Mouse (Mus musculus): ENCODE measurements at regions not wholly inside any gene's neighbourhood (a gene's known extent, or its start where the extent isn't known, plus 50 kb on each side); places are given as distances from the start of the nearest gene placed in this dataset.

DNA sequence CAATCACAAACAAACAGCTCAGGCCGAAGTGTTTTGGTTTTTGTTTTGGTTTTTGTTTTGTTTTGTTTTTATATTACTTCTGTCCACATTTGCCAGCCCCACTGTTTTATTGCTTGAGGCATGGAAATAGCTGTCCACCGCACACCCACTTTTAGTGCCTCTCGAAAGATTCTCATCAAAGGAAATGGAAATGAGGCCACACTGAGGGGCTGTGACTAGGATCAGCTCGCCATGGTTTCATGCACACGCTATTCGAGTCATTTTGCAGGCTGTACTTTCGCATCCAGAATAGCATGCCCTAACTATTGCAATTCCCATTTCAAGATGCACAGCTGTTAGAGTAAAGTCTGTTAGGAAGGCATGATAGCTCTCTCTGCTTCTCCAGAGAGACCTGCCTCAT, 1543.4 kb upstream of the Tenm3 start:
- Histone ChIP-seq H3K9me3 (replicated peaks) (no peaks in the 10 kb centered on the region), H3K27me3 (no peaks in the 10 kb centered on the region), H3K4me3 (replicated peaks) (no peak overlapping the region), H3K36me3 (no peaks in the 10 kb centered on the region), H3K9ac (no peak overlapping the region), H3K27ac (no peak overlapping the region), H3K4me1 (no peaks in the 10 kb centered on the region), H3K4me2 (no peak overlapping the region)
- 56% methylated on average over 7 of the region's 7 CpGs for WGBS
- no peak for ATAC-seq (replicated peaks; ENCODE audit: low FRiP score)

DNA sequence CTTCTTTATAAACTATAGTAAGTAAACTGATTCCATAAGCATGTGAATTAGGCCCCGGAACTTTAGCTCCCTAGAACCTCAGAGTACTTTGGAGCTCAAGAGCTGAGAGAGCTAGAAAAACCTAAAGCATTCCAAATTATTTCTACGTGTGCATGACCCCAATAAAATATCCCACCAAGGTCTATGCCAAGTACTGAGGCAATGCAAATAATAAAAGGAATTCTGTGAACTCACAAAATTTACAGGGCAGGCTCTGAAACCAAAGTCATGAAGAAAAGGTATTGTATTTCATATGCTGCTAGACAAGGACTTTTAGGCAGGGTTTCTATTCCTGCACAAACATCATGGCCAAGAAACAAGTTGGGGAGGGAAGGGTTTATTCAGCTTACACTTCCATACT, 1539.9 kb upstream of the Tenm3 start:
- no peaks in the 10 kb centered on the region for H3K9me3 ChIP-seq (replicated peaks)
- no peak overlapping the region for H3K9ac ChIP-seq
- ATAC-seq (replicated peaks; ENCODE audit: low FRiP score) = no peak
- no peaks in the 10 kb centered on the region for H3K36me3 ChIP-seq
- no peaks in the 10 kb centered on the region for H3K4me1 ChIP-seq
- no peak overlapping the region for H3K4me3 ChIP-seq (replicated peaks)
- WGBS = 57% methylated on average over 2 of the region's 2 CpGs
- no peak overlapping the region for H3K27ac ChIP-seq
- H3K4me2 ChIP-seq = no peak overlapping the region
- no peaks in the 10 kb centered on the region for H3K27me3 ChIP-seq

DNA sequence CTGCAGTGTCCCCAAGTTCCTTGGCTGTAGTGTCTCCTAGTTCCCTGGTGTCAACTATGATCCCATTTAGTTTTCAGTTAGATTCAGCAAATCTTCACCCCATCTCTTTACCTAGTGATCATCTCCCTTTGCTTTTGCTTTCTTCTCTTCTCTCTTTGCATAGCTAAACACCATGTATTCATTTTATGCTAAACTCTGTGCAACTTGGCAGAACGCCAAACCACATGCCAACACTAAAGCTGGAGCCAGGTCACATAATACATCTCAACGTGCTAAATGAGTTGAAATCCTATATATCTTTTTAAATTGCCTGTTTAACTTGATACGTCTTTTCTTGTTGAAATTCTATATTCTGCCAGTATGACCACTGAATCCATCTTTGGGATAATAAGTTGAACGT, 1536.0 kb upstream of the Tenm3 start:
- WGBS = 40% methylated on average over 4 of the region's 4 CpGs
- no peak for ATAC-seq (replicated peaks; ENCODE audit: low FRiP score)

DNA sequence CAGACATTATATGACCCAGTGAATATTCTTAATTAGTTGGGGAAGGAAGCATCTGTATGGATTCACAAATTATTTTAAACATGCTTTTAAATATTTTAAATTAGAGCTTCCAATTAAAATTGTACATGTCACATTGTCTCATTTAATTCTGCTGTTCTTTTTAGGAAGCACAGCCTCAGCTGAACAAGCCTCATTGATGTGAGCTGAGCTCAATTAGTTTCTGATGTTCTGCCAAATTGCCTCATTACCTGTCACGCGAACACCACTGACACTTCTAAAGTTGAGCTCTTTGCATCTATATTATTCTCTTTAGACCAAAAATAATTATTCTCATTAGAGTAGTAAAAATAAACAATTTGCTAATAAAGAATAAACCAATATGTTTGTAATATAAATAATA, 1530.0 kb upstream of the Tenm3 start:
- Histone ChIP-seq H3K4me2 (no peak overlapping the region), H3K27me3 (no peaks in the 10 kb centered on the region), H3K36me3 (no peaks in the 10 kb centered on the region), H3K9ac (no peak overlapping the region), H3K4me1 (no peaks in the 10 kb centered on the region), H3K4me3 (replicated peaks) (no peak overlapping the region), H3K27ac (no peak overlapping the region), H3K9me3 (replicated peaks) (no peaks in the 10 kb centered on the region)
- ATAC-seq (replicated peaks; ENCODE audit: low FRiP score) = no peak
- 89% methylated on average over 2 of the region's 2 CpGs for WGBS

More for the DNA sequence above, 1536.0 kb upstream of the Tenm3 start:
- Histone ChIP-seq H3K4me2 (no peak overlapping the region), H3K4me3 (replicated peaks) (no peak overlapping the region), H3K36me3 (no peaks in the 10 kb centered on the region), H3K27me3 (no peaks in the 10 kb centered on the region), H3K27ac (no peak overlapping the region), H3K9ac (no peak overlapping the region), H3K9me3 (replicated peaks) (no peaks in the 10 kb centered on the region), H3K4me1 (no peaks in the 10 kb centered on the region)

DNA sequence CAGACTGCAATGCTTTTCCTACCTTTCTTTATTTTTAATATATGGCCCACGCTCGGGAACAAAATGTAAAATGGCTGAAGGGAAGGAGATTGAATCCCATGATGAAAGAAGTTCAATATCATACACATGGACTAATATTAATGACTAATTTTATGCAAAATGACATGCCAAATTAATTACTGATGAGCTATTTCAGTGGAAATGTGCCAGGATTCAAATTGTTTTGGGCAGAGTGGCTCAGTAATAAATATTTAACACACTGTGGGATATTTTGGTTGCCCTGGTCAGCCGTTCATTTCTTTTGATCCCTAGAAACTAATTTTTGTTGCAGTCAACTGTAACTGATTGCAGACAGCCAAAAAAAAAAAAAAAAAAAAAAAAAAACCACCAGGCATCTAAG, 1482.7 kb upstream of the Tenm3 start:
- 63% methylated on average over 3 of the region's 3 CpGs for WGBS
- H3K9ac ChIP-seq = no peak overlapping the region
- no peaks in the 10 kb centered on the region for H3K27me3 ChIP-seq
- H3K4me2 ChIP-seq = no peak overlapping the region
- no peaks in the 10 kb centered on the region for H3K36me3 ChIP-seq
- H3K4me1 ChIP-seq = no peaks in the 10 kb centered on the region
- no peak overlapping the region for H3K27ac ChIP-seq
- no peaks in the 10 kb centered on the region for H3K9me3 ChIP-seq (replicated peaks)
- no peak for ATAC-seq (replicated peaks; ENCODE audit: low FRiP score)
- no peak overlapping the region for H3K4me3 ChIP-seq (replicated peaks)

DNA sequence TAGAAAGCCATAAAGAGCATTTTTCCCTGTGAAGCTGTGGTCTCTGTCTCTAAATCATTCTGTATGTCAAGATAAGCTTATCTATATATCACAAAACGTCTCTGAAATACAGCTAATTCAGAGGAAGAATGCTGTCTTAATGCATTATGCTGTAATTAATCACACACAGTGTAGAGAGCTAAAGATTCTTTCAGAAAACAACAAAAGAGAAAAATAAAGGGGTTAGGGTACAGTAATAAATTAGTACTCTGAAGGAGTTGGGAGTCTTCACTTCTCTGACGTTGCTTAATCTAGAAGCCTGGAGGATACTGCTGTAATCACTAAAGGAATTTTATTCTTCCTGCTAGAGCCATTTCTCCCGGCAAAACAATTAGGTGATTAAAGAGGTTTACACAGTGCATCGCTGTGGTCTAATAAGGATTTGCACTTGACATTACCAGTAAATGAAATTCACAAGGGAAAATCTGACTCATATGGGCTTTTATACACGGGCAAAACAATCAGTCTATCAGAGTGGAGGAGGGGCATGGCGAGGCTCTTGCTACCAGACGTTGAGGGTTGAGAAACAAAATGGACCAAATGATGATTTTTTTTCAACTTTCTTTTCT, 1477.7 kb upstream of the Tenm3 start:
- Histone ChIP-seq H3K27ac (no peak overlapping the region), H3K9ac (no peak overlapping the region), H3K36me3 (no peaks in the 10 kb centered on the region), H3K4me3 (replicated peaks) (no peak overlapping the region), H3K9me3 (replicated peaks) (no peaks in the 10 kb centered on the region), H3K4me1 (no peaks in the 10 kb centered on the region), H3K4me2 (peak overlapping the region; percentile 23; the same call in 1 of the 2 replicates), H3K27me3 (no peaks in the 10 kb centered on the region)
- ATAC-seq (replicated peaks; ENCODE audit: low FRiP score) = peak; percentile 90
- WGBS = 21% methylated on average over 7 of the region's 7 CpGs

DNA sequence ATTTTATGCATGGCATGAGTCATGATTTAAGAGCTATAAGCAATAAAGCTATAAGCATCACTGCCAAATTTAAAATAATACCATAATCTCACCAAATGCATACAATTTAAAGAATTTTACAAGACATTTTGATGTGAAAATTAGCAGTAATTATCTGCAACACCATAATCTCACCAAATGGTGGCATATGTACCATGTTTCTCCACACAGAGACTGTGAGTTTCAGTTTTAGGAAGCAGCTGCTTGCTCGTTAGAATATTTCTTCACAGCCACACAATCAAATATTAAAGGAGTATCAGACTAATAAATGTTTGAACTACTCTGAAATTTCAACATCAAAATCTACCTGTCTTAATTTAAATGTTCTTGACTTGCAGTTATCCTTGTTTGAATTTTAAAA, 1472.9 kb upstream of the Tenm3 start:
- WGBS = 38% methylated on average over 1 of the region's 1 CpGs

DNA sequence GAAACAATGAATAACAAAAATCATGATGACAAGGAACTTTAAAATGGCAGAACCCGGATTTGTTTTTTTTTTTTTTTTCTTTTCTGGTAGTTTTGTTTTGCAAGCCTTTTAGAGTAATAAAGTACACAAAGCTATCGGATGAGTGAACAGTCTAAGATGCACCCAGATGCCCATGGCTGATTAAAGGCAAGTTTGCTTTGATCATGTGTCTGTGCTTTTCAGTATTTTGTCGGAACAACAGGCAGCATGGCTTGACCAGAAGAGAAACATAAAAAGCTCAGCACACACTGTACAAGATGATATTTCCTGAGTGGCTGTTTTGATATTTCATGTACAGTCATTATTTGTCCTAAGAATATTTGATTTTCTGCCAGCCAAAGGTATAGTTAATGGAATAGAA, 1466.6 kb upstream of the Tenm3 start:
- Histone ChIP-seq H3K27ac (no peak overlapping the region), H3K9me3 (replicated peaks) (no peaks in the 10 kb centered on the region), H3K36me3 (no peaks in the 10 kb centered on the region), H3K27me3 (no peaks in the 10 kb centered on the region), H3K4me3 (replicated peaks) (no peak overlapping the region), H3K4me2 (no peak overlapping the region), H3K4me1 (no peaks in the 10 kb centered on the region), H3K9ac (no peak overlapping the region)
- ATAC-seq (replicated peaks; ENCODE audit: low FRiP score) = peak; percentile 79
- 32% methylated on average over 3 of the region's 3 CpGs for WGBS

More for the DNA sequence above, 1472.9 kb upstream of the Tenm3 start:
- Histone ChIP-seq H3K4me2 (no peak overlapping the region), H3K27ac (no peak overlapping the region), H3K9me3 (replicated peaks) (no peaks in the 10 kb centered on the region), H3K36me3 (no peaks in the 10 kb centered on the region), H3K4me1 (no peaks in the 10 kb centered on the region), H3K27me3 (no peaks in the 10 kb centered on the region), H3K4me3 (replicated peaks) (no peak overlapping the region), H3K9ac (no peak overlapping the region)
- no peak for ATAC-seq (replicated peaks; ENCODE audit: low FRiP score)

DNA sequence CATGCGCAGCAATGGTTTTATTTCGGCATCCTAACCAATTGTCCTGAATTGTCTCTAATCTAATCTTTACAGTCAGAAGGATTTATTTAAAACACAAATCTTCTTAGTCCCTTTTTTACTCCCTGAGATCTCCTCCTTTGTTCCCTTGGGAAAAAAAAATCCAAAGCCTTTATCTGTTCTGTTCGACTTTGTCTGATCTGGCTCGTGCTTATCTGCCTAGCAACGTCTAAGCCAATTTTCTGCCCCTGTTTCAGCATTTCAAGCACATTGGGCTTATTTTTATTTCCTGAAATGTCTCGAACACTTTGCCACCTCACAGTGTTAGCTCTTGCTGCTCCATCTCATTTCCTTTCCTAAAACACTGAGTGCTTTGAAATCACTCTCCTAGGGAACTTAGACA, 1456.6 kb upstream of the Tenm3 start:
- Histone ChIP-seq H3K27ac (no peak overlapping the region), H3K4me1 (no peaks in the 10 kb centered on the region), H3K4me3 (replicated peaks) (no peak overlapping the region), H3K27me3 (no peaks in the 10 kb centered on the region), H3K36me3 (no peaks in the 10 kb centered on the region), H3K4me2 (no peak overlapping the region), H3K9me3 (replicated peaks) (no peaks in the 10 kb centered on the region), H3K9ac (no peak overlapping the region)
- WGBS = 70% methylated on average over 6 of the region's 6 CpGs
- ATAC-seq (replicated peaks; ENCODE audit: low FRiP score) = no peak

DNA sequence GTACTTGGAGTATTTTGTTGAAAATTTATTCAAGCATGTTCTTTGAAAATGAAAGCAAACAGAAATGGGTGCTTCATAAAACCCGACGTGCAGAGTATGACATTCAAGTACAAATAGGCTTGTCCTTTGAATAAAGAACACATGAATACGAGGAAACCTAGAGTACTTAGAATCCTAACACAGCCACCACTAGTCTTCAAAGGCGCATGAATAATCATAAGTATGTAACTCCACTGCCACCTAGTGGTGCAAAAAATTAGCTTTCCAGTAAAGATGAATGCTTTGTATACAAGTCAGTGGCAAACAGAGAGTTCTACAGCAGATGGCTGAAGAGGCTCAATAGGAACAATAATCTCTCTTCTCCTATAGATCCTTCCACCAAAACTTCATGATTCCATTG, 1449.8 kb upstream of the Tenm3 start:
- no peak overlapping the region for H3K9ac ChIP-seq
- 0 out of 2 replicates have a peak, but pooled peaks cover 3% of the 10 kb centered on the region for H3K4me1 ChIP-seq
- no peak overlapping the region for H3K4me2 ChIP-seq
- ATAC-seq (replicated peaks; ENCODE audit: low FRiP score) = peak; percentile 83
- no peak overlapping the region for H3K4me3 ChIP-seq (replicated peaks)
- H3K9me3 ChIP-seq (replicated peaks) = no peaks in the 10 kb centered on the region
- H3K27ac ChIP-seq = no peak overlapping the region
- 9% methylated on average over 4 of the region's 4 CpGs for WGBS
- no peaks in the 10 kb centered on the region for H3K36me3 ChIP-seq
- H3K27me3 ChIP-seq = no peaks in the 10 kb centered on the region

DNA sequence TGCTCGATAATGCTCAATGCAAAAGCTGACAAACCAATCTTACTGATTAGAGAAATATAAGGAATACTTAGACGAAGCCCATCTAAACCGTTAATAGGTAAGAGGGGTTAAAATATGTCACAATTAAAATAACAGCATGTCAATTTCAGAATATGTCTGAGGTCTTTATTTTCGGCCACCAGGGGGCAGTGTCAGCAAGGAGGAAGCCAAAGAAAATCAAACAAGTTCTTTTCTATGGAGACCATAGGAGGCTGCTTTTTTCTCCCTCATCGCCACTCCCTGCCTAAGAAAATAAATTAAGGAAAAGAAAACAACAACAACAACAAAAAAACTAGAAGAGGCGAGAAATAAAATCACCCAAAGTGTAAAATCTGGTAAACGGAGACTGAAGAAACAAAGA, 1448.4 kb upstream of the Tenm3 start:
- H3K27ac ChIP-seq = no peak overlapping the region
- peak overlapping the region; percentile 32 for H3K4me2 ChIP-seq
- H3K4me3 ChIP-seq (replicated peaks) = no peak overlapping the region
- no peak for ATAC-seq (replicated peaks; ENCODE audit: low FRiP score)
- no peaks in the 10 kb centered on the region for H3K9me3 ChIP-seq (replicated peaks)
- no peaks in the 10 kb centered on the region for H3K27me3 ChIP-seq
- H3K9ac ChIP-seq = no peak overlapping the region
- 0 out of 2 replicates have a peak, but pooled peaks cover 3% of the 10 kb centered on the region for H3K4me1 ChIP-seq
- no peaks in the 10 kb centered on the region for H3K36me3 ChIP-seq
- WGBS = 38% methylated on average over 7 of the region's 7 CpGs

DNA sequence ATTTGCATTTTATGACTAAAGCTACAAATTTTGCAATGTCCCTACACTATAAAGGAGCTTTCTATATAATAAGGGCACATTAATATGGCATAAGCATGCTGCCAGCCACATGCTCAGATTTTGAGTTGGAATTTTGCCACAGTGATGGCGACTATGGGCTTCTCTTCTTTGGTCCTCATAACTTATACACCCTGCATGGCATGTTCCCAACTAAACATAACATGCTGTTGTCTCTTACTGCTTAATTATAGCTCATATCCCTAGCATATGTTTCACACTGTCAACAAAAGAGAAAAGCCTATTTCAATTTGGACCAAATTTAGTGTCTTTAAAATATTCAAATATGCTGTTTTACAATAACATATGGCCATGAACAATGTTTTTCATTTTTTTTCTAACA, 1432.6 kb upstream of the Tenm3 start:
- Histone ChIP-seq H3K27ac (no peak overlapping the region), H3K9ac (no peak overlapping the region), H3K9me3 (replicated peaks) (no peaks in the 10 kb centered on the region), H3K27me3 (no peaks in the 10 kb centered on the region), H3K4me1 (no peaks in the 10 kb centered on the region), H3K4me3 (replicated peaks) (no peak overlapping the region), H3K4me2 (no peak overlapping the region), H3K36me3 (no peaks in the 10 kb centered on the region)
- no peak for ATAC-seq (replicated peaks; ENCODE audit: low FRiP score)
- WGBS = 86% methylated on average over 1 of the region's 1 CpGs

DNA sequence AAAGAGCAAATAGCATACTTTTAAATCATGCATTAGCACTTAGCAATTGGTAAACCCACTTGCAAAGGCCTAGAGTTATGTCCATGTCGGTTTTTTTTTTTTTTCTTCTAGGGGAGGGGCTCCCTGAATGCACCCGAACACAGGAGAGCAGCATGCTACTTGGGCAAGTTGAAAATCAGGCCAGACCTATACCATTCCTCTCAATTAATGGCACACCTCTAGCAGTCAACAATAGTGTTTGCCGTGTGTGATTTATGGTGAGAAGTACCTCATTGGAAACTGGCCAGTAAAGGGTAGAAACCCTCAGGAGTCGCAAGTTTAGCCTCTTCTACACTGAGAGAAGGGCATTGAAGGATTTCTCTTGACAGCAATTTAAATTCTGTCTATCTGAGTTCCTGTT, 1421.0 kb upstream of the Tenm3 start:
- no peak overlapping the region for H3K27ac ChIP-seq
- H3K4me3 ChIP-seq (replicated peaks) = no peak overlapping the region
- no peaks in the 10 kb centered on the region for H3K9me3 ChIP-seq (replicated peaks)
- no peaks in the 10 kb centered on the region for H3K4me1 ChIP-seq
- no peaks in the 10 kb centered on the region for H3K27me3 ChIP-seq
- ATAC-seq (replicated peaks; ENCODE audit: low FRiP score) = no peak
- H3K4me2 ChIP-seq = no peak overlapping the region
- WGBS = 63% methylated on average over 4 of the region's 4 CpGs
- no peaks in the 10 kb centered on the region for H3K36me3 ChIP-seq
- no peak overlapping the region for H3K9ac ChIP-seq
